Mouse (Mus musculus): ENCODE results near the gene F2.
"Not testable (repeated sequence)": the region's sequence is repeated elsewhere in the genome, so short reads cannot be mapped to it uniquely, and the experiment has no call there.

DNA sequence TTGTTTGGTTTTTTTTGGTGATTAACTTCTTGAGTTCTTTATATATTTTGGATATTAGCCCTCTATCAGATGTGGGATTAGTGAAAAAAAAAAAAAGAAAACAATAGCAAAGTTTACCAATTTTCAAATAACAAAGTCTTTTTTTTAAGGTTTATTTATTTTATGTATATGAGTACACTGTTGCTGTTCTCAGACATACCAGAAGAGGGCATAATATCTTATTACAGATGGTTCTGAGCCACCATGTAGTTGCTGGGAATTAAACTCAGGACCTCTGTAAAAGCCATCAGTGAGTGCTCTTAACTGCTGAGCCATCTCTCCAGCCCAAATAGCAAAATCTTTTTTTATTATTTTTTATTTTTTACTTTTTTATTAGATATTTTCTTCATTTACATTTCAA is 26.8 kb downstream of the F2 start:
- not testable (repeated sequence) for TF ChIP-seq POLR2A (IDR thresholded peaks at IDR 0.05; ENCODE audit: control insufficient read depth, low read depth, low read length); CTCF (IDR thresholded peaks at IDR 0.05; ENCODE audit: control insufficient read depth, insufficient read depth, insufficient replicate concordance, low read depth, low read length)
